Mouse (Mus musculus): ENCODE results near the gene Arfrp1. TPM values are rescaled to one million over a fixed set of nuclear protein-coding genes. Genes with fewer than 3 reads are reported as not detected.

Arfrp1 gene
- 63.0 and 65.7 TPM in 2 replicates for polyA plus RNA-seq (2015; fragmentation: Nextera tagmentation; extraction: Ambion mirVana)

- peaks cover 26% of the 10 kb centered on the region for H3K36me3 ChIP-seq (ENCODE audit: control insufficient read depth, insufficient read depth)
Observed at GRCm38 (mm10) chr2:181364860-181365596, at the start of gene Arfrp1, which contains the start of gene Zgpat. Arfrp1 (minus strand) TSS chr2:181365404. Zgpat (plus strand) TSS chr2:181364928.

GRCm38 (mm10) chr2:181413141-181413540 is 47.9 kb upstream of the Arfrp1 start:
- ATAC-seq (replicated peaks; ENCODE audit: extremely low read depth, insufficient read depth, low FRiP score): no peak

More at GRCm38 (mm10) chr2:181364860-181365596, at the start of gene Arfrp1, which contains the start of gene Zgpat:
- Histone ChIP-seq H3K9ac (ENCODE audit: low read length) (peak within 1 kb of the TSS; percentile 98), H3K4me2 (ENCODE audit: low read depth, low read length) (peak within 1 kb of the TSS; percentile 98), H3K4me1 (ENCODE audit: control insufficient read depth, insufficient read depth, low read length) (peaks cover 33% of the 10 kb centered on the region), H3K4me3 (ENCODE audit: low read length) (peak within 1 kb of the TSS; percentile 95), H3K27ac (ENCODE audit: low read length) (peak within 1 kb of the TSS; percentile 95), H3K27me3 (ENCODE audit: control insufficient read depth, insufficient read depth, low read length) (no peaks in the 10 kb centered on the region), H3K9me3 (replicated peaks; ENCODE audit: control insufficient read depth, low read length) (0 out of 2 replicates have a peak, but pooled peaks cover 2% of the 10 kb centered on the region)
- peak; percentile 89 for ATAC-seq (replicated peaks; ENCODE audit: extremely low read depth, insufficient read depth, low FRiP score)
- under 1% methylated on average over 67 of the region's 71 CpGs for WGBS

GRCm38 (mm10) chr2:181410760-181411473 is 45.7 kb upstream of the Arfrp1 start:
- H3K9me3 ChIP-seq (replicated peaks; ENCODE audit: control insufficient read depth, low read length): no peaks in the 10 kb centered on the region
- no peaks in the 10 kb centered on the region for H3K36me3 ChIP-seq (ENCODE audit: control insufficient read depth, insufficient read depth)
- 0 out of 2 replicates have a peak, but pooled peaks cover 2% of the 10 kb centered on the region for H3K4me1 ChIP-seq (ENCODE audit: control insufficient read depth, insufficient read depth, low read length)
- H3K27me3 ChIP-seq (ENCODE audit: control insufficient read depth, insufficient read depth, low read length): no peaks in the 10 kb centered on the region
- H3K27ac ChIP-seq (ENCODE audit: low read length): no peak overlapping the region
- 41% methylated on average over 4 of the region's 4 CpGs for WGBS
- peak; percentile 78 for ATAC-seq (replicated peaks; ENCODE audit: extremely low read depth, insufficient read depth, low FRiP score)
- H3K4me2 ChIP-seq (ENCODE audit: low read depth, low read length): no peak overlapping the region
- no peak overlapping the region for H3K4me3 ChIP-seq (ENCODE audit: low read length)
- no peak overlapping the region for H3K9ac ChIP-seq (ENCODE audit: low read length)

More at GRCm38 (mm10) chr2:181413141-181413540, 47.9 kb upstream of the Arfrp1 start:
- Histone ChIP-seq H3K4me3 (ENCODE audit: low read length) (no peak overlapping the region), H3K4me2 (ENCODE audit: low read depth, low read length) (no peak overlapping the region), H3K4me1 (ENCODE audit: control insufficient read depth, insufficient read depth, low read length) (0 out of 2 replicates have a peak, but pooled peaks cover 3% of the 10 kb centered on the region), H3K9ac (ENCODE audit: low read length) (no peak overlapping the region), H3K27ac (ENCODE audit: low read length) (no peak overlapping the region), H3K27me3 (ENCODE audit: control insufficient read depth, insufficient read depth, low read length) (no peaks in the 10 kb centered on the region), H3K36me3 (ENCODE audit: control insufficient read depth, insufficient read depth) (no peaks in the 10 kb centered on the region), H3K9me3 (replicated peaks; ENCODE audit: control insufficient read depth, low read length) (no peaks in the 10 kb centered on the region)
- 42% methylated on average over 2 of the region's 2 CpGs for WGBS

GRCm38 (mm10) chr2:181409643-181410042 is 44.4 kb upstream of the Arfrp1 start:
- Histone ChIP-seq H3K4me3 (ENCODE audit: low read length) (no peak overlapping the region), H3K27ac (ENCODE audit: low read length) (no peak overlapping the region), H3K36me3 (ENCODE audit: control insufficient read depth, insufficient read depth) (no peaks in the 10 kb centered on the region), H3K9ac (ENCODE audit: low read length) (no peak overlapping the region), H3K4me2 (ENCODE audit: low read depth, low read length) (no peak overlapping the region), H3K9me3 (replicated peaks; ENCODE audit: control insufficient read depth, low read length) (no peaks in the 10 kb centered on the region), H3K27me3 (ENCODE audit: control insufficient read depth, insufficient read depth, low read length) (no peaks in the 10 kb centered on the region), H3K4me1 (ENCODE audit: control insufficient read depth, insufficient read depth, low read length) (no peaks in the 10 kb centered on the region)
- 76% methylated on average over 7 of the region's 7 CpGs for WGBS
- ATAC-seq (replicated peaks; ENCODE audit: extremely low read depth, insufficient read depth, low FRiP score): no peak

GRCm38 (mm10) chr2:181403722-181404121 is 38.5 kb upstream of the Arfrp1 start:
- no peak for ATAC-seq (replicated peaks; ENCODE audit: extremely low read depth, insufficient read depth, low FRiP score)
- Histone ChIP-seq H3K4me1 (ENCODE audit: control insufficient read depth, insufficient read depth, low read length) (0 out of 2 replicates have a peak, but pooled peaks cover 2% of the 10 kb centered on the region), H3K9ac (ENCODE audit: low read length) (no peak overlapping the region), H3K27me3 (ENCODE audit: control insufficient read depth, insufficient read depth, low read length) (no peaks in the 10 kb centered on the region), H3K9me3 (replicated peaks; ENCODE audit: control insufficient read depth, low read length) (no peaks in the 10 kb centered on the region), H3K27ac (ENCODE audit: low read length) (no peak overlapping the region), H3K4me2 (ENCODE audit: low read depth, low read length) (no peak overlapping the region), H3K4me3 (ENCODE audit: low read length) (no peak overlapping the region), H3K36me3 (ENCODE audit: control insufficient read depth, insufficient read depth) (no peaks in the 10 kb centered on the region)
- 81% methylated on average over 3 of the region's 3 CpGs for WGBS

GRCm38 (mm10) chr2:181401497-181401896 is 36.3 kb upstream of the Arfrp1 start:
- Histone ChIP-seq H3K27ac (ENCODE audit: low read length) (no peak overlapping the region), H3K4me3 (ENCODE audit: low read length) (no peak overlapping the region), H3K4me1 (ENCODE audit: control insufficient read depth, insufficient read depth, low read length) (peaks cover 12% of the 10 kb centered on the region), H3K27me3 (ENCODE audit: control insufficient read depth, insufficient read depth, low read length) (no peaks in the 10 kb centered on the region), H3K9me3 (replicated peaks; ENCODE audit: control insufficient read depth, low read length) (no peaks in the 10 kb centered on the region), H3K4me2 (ENCODE audit: low read depth, low read length) (no peak overlapping the region), H3K9ac (ENCODE audit: low read length) (no peak overlapping the region), H3K36me3 (ENCODE audit: control insufficient read depth, insufficient read depth) (no peaks in the 10 kb centered on the region)
- no peak for ATAC-seq (replicated peaks; ENCODE audit: extremely low read depth, insufficient read depth, low FRiP score)
- WGBS: 8% methylated on average over 1 of the region's 1 CpGs

GRCm38 (mm10) chr2:181397207-181397761 is 32.1 kb upstream of the Arfrp1 start:
- WGBS: 31% methylated on average over 5 of the region's 5 CpGs
- Histone ChIP-seq H3K4me2 (ENCODE audit: low read depth, low read length) (0 out of 2 replicates have a peak overlapping the region, but pooled peaks have one; percentile 16), H3K9me3 (replicated peaks; ENCODE audit: control insufficient read depth, low read length) (no peaks in the 10 kb centered on the region), H3K9ac (ENCODE audit: low read length) (no peak overlapping the region), H3K27me3 (ENCODE audit: control insufficient read depth, insufficient read depth, low read length) (no peaks in the 10 kb centered on the region), H3K27ac (ENCODE audit: low read length) (peak overlapping the region; percentile 84), H3K4me1 (ENCODE audit: control insufficient read depth, insufficient read depth, low read length) (peaks cover 12% of the 10 kb centered on the region), H3K4me3 (ENCODE audit: low read length) (no peak overlapping the region), H3K36me3 (ENCODE audit: control insufficient read depth, insufficient read depth) (no peaks in the 10 kb centered on the region)
- ATAC-seq (replicated peaks; ENCODE audit: extremely low read depth, insufficient read depth, low FRiP score): peak; percentile 49

- peaks cover 10% of the 10 kb centered on the region for H3K4me1 ChIP-seq (ENCODE audit: control insufficient read depth, insufficient read depth, low read length)
- no peak overlapping the region for H3K4me3 ChIP-seq (ENCODE audit: low read length)
- H3K9ac ChIP-seq (ENCODE audit: low read length): no peak overlapping the region
- H3K27me3 ChIP-seq (ENCODE audit: control insufficient read depth, insufficient read depth, low read length): no peaks in the 10 kb centered on the region
- no peak overlapping the region for H3K4me2 ChIP-seq (ENCODE audit: low read depth, low read length)
- 86% methylated on average over 3 of the region's 3 CpGs for WGBS
- H3K36me3 ChIP-seq (ENCODE audit: control insufficient read depth, insufficient read depth): no peaks in the 10 kb centered on the region
- ATAC-seq (replicated peaks; ENCODE audit: extremely low read depth, insufficient read depth, low FRiP score): no peak
- no peak overlapping the region for H3K27ac ChIP-seq (ENCODE audit: low read length)
- H3K9me3 ChIP-seq (replicated peaks; ENCODE audit: control insufficient read depth, low read length): no peaks in the 10 kb centered on the region
Observed at GRCm38 (mm10) chr2:181394086-181394485, 28.9 kb upstream of the Arfrp1 start.

Measured in heart, embryonic 16.5 days (tissue).